Comparison of ENCODE assay signal across 29 mouse cellular contexts in the genomic region with DNA sequence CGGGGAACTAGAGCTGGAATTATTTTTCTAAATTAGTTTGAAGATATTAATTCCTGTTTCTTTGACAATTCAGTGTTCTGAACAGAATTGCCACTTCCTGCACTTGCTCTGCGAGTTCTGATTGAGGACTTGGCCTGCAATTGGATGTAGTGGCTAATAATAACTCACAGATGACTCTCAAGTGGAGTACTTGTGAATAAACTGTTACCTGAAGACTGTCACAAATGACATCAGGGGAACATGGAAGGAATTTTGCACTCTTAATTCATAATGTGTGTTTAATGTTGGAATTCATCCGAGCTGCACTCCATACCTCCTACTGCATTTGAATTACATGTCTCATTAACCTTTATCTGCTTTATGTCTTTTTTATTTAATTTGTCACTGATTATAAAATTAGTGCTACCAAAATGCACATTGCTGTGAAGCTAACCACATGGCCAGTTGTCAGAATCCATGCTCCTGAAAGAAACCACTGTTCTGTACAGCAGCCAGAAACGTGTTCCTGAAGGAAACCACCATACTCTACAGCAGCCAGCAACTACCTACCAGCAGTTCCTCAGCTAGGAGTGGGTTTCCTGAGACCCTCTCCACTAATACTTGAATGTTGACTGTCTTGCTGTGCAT.
DNase-seq lines count a peak whose midpoint lies in the region; ATAC-seq lines count a peak whose summit lies in the region.
"Had no signal": no experiment of that assay in that cellular context is flagged by ENCODE, and none has a peak within 500 bp of the region (broad histone marks: within the 10 kb centered on the region; RNA-seq: fewer than 3 reads in every experiment).

No protein-coding gene starts in this region.

- no peaks in the 10 kb centered on the region for H3K27me3 ChIP-seq in heart, embryonic 10.5 days (ENCODE audit: insufficient read depth, poor library complexity, severe bottlenecking)
- no peaks in the 10 kb centered on the region for H3K27me3 ChIP-seq in heart, embryonic 15.5 days
- H3K27me3 ChIP-seq: limb, embryonic 15.5 days; liver, embryonic 15.5 days; lung, embryonic 15.5 days; midbrain, embryonic 15.5 days; neural tube, embryonic 13.5 days had no signal

- no peaks in the 10 kb centered on the region for H3K9me3 ChIP-seq in heart, embryonic 10.5 days
- no peaks in the 10 kb centered on the region for H3K9me3 ChIP-seq in heart, embryonic 15.5 days (replicated peaks)
- H3K9me3 ChIP-seq: forebrain, embryonic 10.5 days; limb, embryonic 15.5 days; liver, embryonic 15.5 days; lung, embryonic 15.5 days; midbrain, embryonic 15.5 days; neural tube, embryonic 13.5 days had no signal

- no peak overlapping the region for H3K4me3 ChIP-seq in heart, embryonic 10.5 days
- no peak overlapping the region for H3K4me3 ChIP-seq in heart, embryonic 15.5 days
- H3K4me3 ChIP-seq: forebrain, embryonic 10.5 days; left cerebral cortex, adult 2 months; limb, embryonic 15.5 days; liver, embryonic 15.5 days; lung, embryonic 15.5 days; midbrain, embryonic 15.5 days; myocyte; neural tube, embryonic 13.5 days had no signal

- peak overlapping the region; percentile 73; the same call in 1 of the 2 replicates for H3K27ac ChIP-seq in heart, embryonic 10.5 days
- peak overlapping the region; percentile 86 for H3K27ac ChIP-seq in heart, embryonic 15.5 days
- H3K27ac ChIP-seq: forebrain, embryonic 10.5 days; hindbrain, embryonic 14.5 days; kidney, postnatal 0 days; left cerebral cortex, adult 2 months; limb, embryonic 15.5 days; liver, embryonic 15.5 days; lung, embryonic 15.5 days; midbrain, embryonic 15.5 days; neural tube, embryonic 13.5 days had no signal

- H3K4me2 ChIP-seq in heart, embryonic 15.5 days: no peak overlapping the region
- H3K4me2 ChIP-seq: hindbrain, embryonic 14.5 days; limb, embryonic 15.5 days; liver, embryonic 15.5 days; lung, embryonic 15.5 days; midbrain, embryonic 15.5 days; neural tube, embryonic 13.5 days had no signal

- no peaks in the 10 kb centered on the region for H3K4me1 ChIP-seq in heart, embryonic 10.5 days
- H3K4me1 ChIP-seq in heart, embryonic 15.5 days (replicated peaks): peaks cover 8% of the 10 kb centered on the region
- H3K4me1 ChIP-seq: forebrain, embryonic 10.5 days; limb, embryonic 15.5 days; liver, embryonic 15.5 days; lung, embryonic 15.5 days; midbrain, embryonic 15.5 days; neural tube, embryonic 13.5 days had no signal

- H3K9ac ChIP-seq in heart, embryonic 15.5 days: no peak overlapping the region
- H3K9ac ChIP-seq: hindbrain, embryonic 14.5 days; limb, embryonic 15.5 days; liver, embryonic 15.5 days; lung, embryonic 15.5 days; midbrain, embryonic 15.5 days; neural tube, embryonic 13.5 days had no signal

- no peaks in the 10 kb centered on the region for H3K36me3 ChIP-seq in heart, embryonic 10.5 days
- H3K36me3 ChIP-seq in heart, embryonic 15.5 days: no peaks in the 10 kb centered on the region
- H3K36me3 ChIP-seq: forebrain, embryonic 10.5 days; limb, embryonic 15.5 days; liver, embryonic 15.5 days; lung, embryonic 15.5 days; midbrain, embryonic 15.5 days; neural tube, embryonic 13.5 days had no signal

- 41% methylated on average over 4 of the region's 4 CpGs for WGBS in heart, embryonic 10.5 days
- 28% methylated on average over 4 of the region's 4 CpGs for WGBS in heart, embryonic 15.5 days

- peak; percentile 75 for ATAC-seq in heart, embryonic 15.5 days (replicated peaks; ENCODE audit: insufficient number of reproducible peaks, insufficient read depth, low FRiP score, low read depth)
- no peak for ATAC-seq in megakaryocyte, adult 5-6 weeks (ENCODE audit: poor library complexity, severe bottlenecking)
- ATAC-seq: CD4-positive, CD25-positive, alpha-beta regulatory T cell, adult 4 months; forebrain, embryonic 16.5 days; inflammation-experienced regulatory T-cells, adult 6 months; midbrain, embryonic 15.5 days had no signal

- DNase-seq in adrenal gland, adult 2 months: peak; percentile 1
- no peak for DNase-seq in adrenal gland, adult 18-20 months (ENCODE audit: low spot score in 2 of 2)
- DNase-seq in heart, embryonic 10.5 days (ENCODE audit: low spot score): no peak
- no peak for DNase-seq in heart, adult 11 months
- no peak for DNase-seq in lung, postnatal 25 days (ENCODE audit: low spot score)
- no peak for DNase-seq in kidney, postnatal 4 days
- DNase-seq: adrenal gland, adult 8-10 months; cerebellum, adult 9-10 months; gastrocnemius, postnatal 14 days; kidney, adult 18-20 months; left cerebral cortex, postnatal 4 days; lung, postnatal 4 days; right cerebral cortex, postnatal 4 days; thymus, adult 2 months had no signal
